Mouse (Mus musculus): Measurements from ENCODE around the gene AL731706.1.

DNA sequence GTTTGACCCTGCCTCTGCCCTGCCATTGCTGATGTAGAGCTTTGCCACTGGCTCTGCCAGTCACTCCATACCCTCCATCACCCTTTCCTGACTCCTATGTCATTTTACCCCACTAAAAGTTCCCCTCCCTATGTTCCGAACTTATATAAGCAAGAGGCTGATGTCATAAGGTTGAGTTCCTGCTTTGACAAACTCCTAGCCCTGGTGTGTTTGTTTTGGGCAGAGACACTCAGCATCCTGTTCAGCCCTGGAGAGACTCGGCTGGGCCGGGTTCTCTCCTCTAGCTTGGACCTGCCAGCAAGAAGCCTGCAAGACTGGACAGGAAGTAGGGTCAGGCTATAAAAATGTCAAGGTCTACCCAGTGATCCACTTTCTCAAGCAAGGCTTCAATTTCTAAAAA, 58.3 kb downstream of the AL731706.1 start:
- no peak for TF ChIP-seq CTCF (IDR thresholded peaks at IDR 0.05; ENCODE audit: low read depth)
- TF ChIP-seq EP300 (optimal IDR thresholded peaks at IDR 0.05), result no peak
